Mouse (Mus musculus): ENCODE measurements at regions not wholly inside any gene's neighbourhood (a gene's known extent, or its start where the extent isn't known, plus 50 kb on each side); places are given as distances from the start of the nearest gene placed in this dataset.

- no peak for TF ChIP-seq CTCF (IDR thresholded peaks at IDR 0.05; ENCODE audit: control insufficient read depth, insufficient read depth, low read length)
- no peak for TF ChIP-seq POLR2A (IDR thresholded peaks at IDR 0.05; ENCODE audit: borderline replicate concordance, control insufficient read depth, low read depth, low read length)
These were observed 63.4 kb upstream of the Ttc34 start for GRCm38 (mm10) chr4:154773830-154774229.
